In genomic region chr17:79605794-79606193, GRCm38 (mm10) we compare ENCODE assay signal across 28 mouse cellular contexts. TPM values are rescaled to one million over a fixed set of nuclear protein-coding genes. Genes with fewer than 3 reads are reported as not detected.
DNase-seq lines count a peak whose midpoint lies in the region; ATAC-seq and TF ChIP-seq lines count a peak whose summit lies in the region.
"Had no signal": no experiment of that assay in that cellular context is flagged by ENCODE, and none has a peak within 500 bp of the region (broad histone marks: within the 10 kb centered on the region; RNA-seq: fewer than 3 reads in every experiment).

No protein-coding gene starts in this region.

- no peak for TF ChIP-seq POLR2A in liver, adult 2 months (IDR thresholded peaks at IDR 0.05; ENCODE audit: extremely low read depth, insufficient read depth, low read length)

- no peaks in the 10 kb centered on the region for H3K9me3 ChIP-seq in liver, embryonic 12.5 days (replicated peaks)
- no peaks in the 10 kb centered on the region for H3K9me3 ChIP-seq in lung, embryonic 16.5 days (ENCODE audit: control insufficient read depth, low read length)
- H3K9me3 ChIP-seq: embryonic facial prominence, embryonic 12.5 days; embryonic facial prominence, embryonic 15.5 days; G1E; heart, embryonic 12.5 days; heart, embryonic 15.5 days; hindbrain, embryonic 10.5 days; hindbrain, embryonic 13.5 days had no signal

- H3K27me3 ChIP-seq in liver, adult 2 months (ENCODE audit: control insufficient read depth, insufficient read depth, low read length), result no peaks in the 10 kb centered on the region
- no peaks in the 10 kb centered on the region for H3K27me3 ChIP-seq in liver, embryonic 12.5 days (replicated peaks)
- H3K27me3 ChIP-seq in lung, embryonic 16.5 days (ENCODE audit: control insufficient read depth, insufficient read depth, low read depth, low read length), result no peaks in the 10 kb centered on the region
- H3K27me3 ChIP-seq: CH12.LX; embryonic facial prominence, embryonic 12.5 days; embryonic facial prominence, embryonic 15.5 days; heart, embryonic 12.5 days; heart, embryonic 15.5 days; hindbrain, embryonic 13.5 days; Patski had no signal

- H3K4me3 ChIP-seq in liver, adult 2 months (ENCODE audit: insufficient read depth, low read depth, low read length), result no peak overlapping the region
- H3K4me3 ChIP-seq in liver, embryonic 12.5 days, result no peak overlapping the region
- H3K4me3 ChIP-seq in lung, embryonic 16.5 days (ENCODE audit: low read length), result no peak overlapping the region
- H3K4me3 ChIP-seq: embryonic facial prominence, embryonic 12.5 days; embryonic facial prominence, embryonic 15.5 days; heart, embryonic 12.5 days; heart, embryonic 15.5 days; hindbrain, embryonic 10.5 days; hindbrain, embryonic 13.5 days had no signal

- no peak overlapping the region for H3K9ac ChIP-seq in liver, adult 2 months (ENCODE audit: low read depth, low read length)
- no peak overlapping the region for H3K9ac ChIP-seq in liver, embryonic 12.5 days
- H3K9ac ChIP-seq in lung, embryonic 16.5 days (ENCODE audit: low read length), result no peak overlapping the region
- H3K9ac ChIP-seq: embryonic facial prominence, embryonic 12.5 days; embryonic facial prominence, embryonic 15.5 days; forebrain, postnatal 0 days; heart, embryonic 12.5 days; heart, embryonic 15.5 days; hindbrain, embryonic 13.5 days had no signal

- no peaks in the 10 kb centered on the region; the same call in 1 of the 2 replicates for H3K79me2 ChIP-seq in liver, adult 2 months (ENCODE audit: control insufficient read depth, insufficient read depth, low read length)

- peak overlapping the region; percentile 91 for H3K27ac ChIP-seq in liver, adult 2 months (replicated peaks; ENCODE audit: insufficient read depth, low read depth, low read length)
- no peak overlapping the region for H3K27ac ChIP-seq in liver, embryonic 12.5 days
- no peak overlapping the region for H3K27ac ChIP-seq in lung, embryonic 16.5 days (ENCODE audit: low read length)
- H3K27ac ChIP-seq: embryonic facial prominence, embryonic 12.5 days; embryonic facial prominence, embryonic 15.5 days; heart, embryonic 15.5 days; hindbrain, embryonic 10.5 days; hindbrain, embryonic 13.5 days had no signal

- no peak for TF ChIP-seq CTCF in liver, adult 2 months (IDR thresholded peaks at IDR 0.05; ENCODE audit: low read depth, low read length)

- H3K4me1 ChIP-seq in liver, adult 2 months (ENCODE audit: control insufficient read depth, insufficient read depth, low read length), result peaks cover 17% of the 10 kb centered on the region
- no peaks in the 10 kb centered on the region for H3K4me1 ChIP-seq in liver, embryonic 12.5 days
- H3K4me1 ChIP-seq in lung, embryonic 16.5 days (replicated peaks; ENCODE audit: control insufficient read depth, insufficient read depth, low read length), result peaks cover 3% of the 10 kb centered on the region; the same call in 1 of the 2 replicates
- H3K4me1 ChIP-seq: embryonic facial prominence, embryonic 12.5 days; embryonic facial prominence, embryonic 15.5 days; hindbrain, embryonic 10.5 days had no signal

- DNase-seq in liver, adult 2 months (ENCODE audit: extremely low read depth, low read depth, low spot score), result no peak
- DNase-seq in lung, postnatal 14 days, result peak; percentile 16
- no peak for DNase-seq in kidney, adult 8-10 months
- DNase-seq in left cerebral cortex, adult 11 months (ENCODE audit: low spot score), result no peak
- no peak for DNase-seq in adrenal gland, adult 8-10 months
- DNase-seq: adrenal gland, postnatal 14 days; B cell, adult 2 months; cerebellum, adult 11 months; cerebellum, adult 2 months; cerebellum, adult 9-11 months; cerebellum, postnatal 25 days; forebrain, postnatal 0 days; gastrocnemius, postnatal 25 days; heart, adult 18-20 months; heart, postnatal 10 days; heart, postnatal 36 days had no signal

- H3K36me3 ChIP-seq in liver, adult 2 months (ENCODE audit: control insufficient read depth, insufficient read depth, low read length), result no peaks in the 10 kb centered on the region
- no peaks in the 10 kb centered on the region for H3K36me3 ChIP-seq in liver, embryonic 12.5 days
- H3K36me3 ChIP-seq in lung, embryonic 16.5 days (ENCODE audit: control insufficient read depth, insufficient read depth, low read length), result no peaks in the 10 kb centered on the region
- H3K36me3 ChIP-seq: embryonic facial prominence, embryonic 12.5 days; embryonic facial prominence, embryonic 15.5 days; heart, embryonic 12.5 days; heart, embryonic 15.5 days; hindbrain, embryonic 10.5 days; hindbrain, embryonic 13.5 days had no signal

- 17% methylated on average over 2 of the region's 2 CpGs for WGBS in liver, adult 2 months
- 40% methylated on average over 2 of the region's 2 CpGs for WGBS in liver, embryonic 12.5 days (ENCODE audit: insufficient replicate concordance)
- WGBS in lung, embryonic 16.5 days, result 33% methylated on average over 2 of the region's 2 CpGs

- ATAC-seq in liver, embryonic 12.5 days, result no peak
- peak; percentile 73 for ATAC-seq in lung, embryonic 16.5 days (ENCODE audit: low read depth)
- ATAC-seq: forebrain, embryonic 14.5 days; forebrain, postnatal 0 days; Patski had no signal

- H3K4me2 ChIP-seq in liver, embryonic 12.5 days, result no peak overlapping the region
- H3K4me2 ChIP-seq in lung, embryonic 16.5 days (ENCODE audit: low read depth, low read length), result no peak overlapping the region
- H3K4me2 ChIP-seq: embryonic facial prominence, embryonic 12.5 days; embryonic facial prominence, embryonic 15.5 days; heart, embryonic 12.5 days; heart, embryonic 15.5 days; hindbrain, embryonic 13.5 days had no signal

RNA-seq across cellular contexts. Expression of gene Rmdn2, which starts 5.9 kb away (rescaled TPM):
- total RNA-seq in liver, adult 2 months (2014; rRNA removed), result 45.8 and 82.7 TPM in 2 replicates
- polyA plus RNA-seq in liver, adult 2 months (2012; rRNA removed), result 14.1 and 17.6 TPM in 2 replicates
- 4.9 and 5.1 TPM in 2 replicates for polyA plus RNA-seq in liver, embryonic 12.5 days (2016; fragmentation: Nextera tagmentation; extraction: Ambion mirVana)
- polyA plus RNA-seq in lung, embryonic 16.5 days (2015; fragmentation: Nextera tagmentation; extraction: Ambion mirVana), result 31.4 and 33.6 TPM in 2 replicates
- 100 to 1,000 TPM; 347 to 537 (median 455) TPM for total RNA-seq in adrenal gland, adult 8-10 months (2022)
